Mouse (Mus musculus) lung, embryonic 16.5 days (tissue): ENCODE measurements around the gene Nucks1. TPM values are rescaled to one million over a fixed set of nuclear protein-coding genes. Genes with fewer than 3 reads are reported as not detected.

ENCODE experiments used
- ATAC-seq: fragments of 200-750 bp; cut with Nextera tagmentation; 2 replicates; pipeline ENCODE4 v1.8.0; 2017; ENCODE audit warnings: low read depth, mild to moderate bottlenecking, moderate library complexity
- H3K27ac ChIP-seq: fragments of 300-500 bp; sonication (generic); 2 replicates; pipeline ENCODE4 v1.5.1; 2014; ENCODE audit warnings: mild to moderate bottlenecking, control low read depth, low read length
- H3K27me3 ChIP-seq: fragments of 300-500 bp; sonication (generic); 2 replicates; pipeline ENCODE4 v1.6.1; 2014; ENCODE audit warnings: low read depth, low read length, mixed read lengths; ENCODE audit not compliant: control insufficient read depth, insufficient read depth
- H3K36me3 ChIP-seq: fragments of 300-500 bp; sonication (generic); 2 replicates; pipeline ENCODE4 v1.6.1; 2014; ENCODE audit warnings: low read length; ENCODE audit not compliant: control insufficient read depth, insufficient read depth
- H3K4me1 ChIP-seq: fragments of 300-500 bp; sonication (generic); replicated peaks from 2 replicates; pipeline ENCODE4 v1.6.1; 2014; ENCODE audit warnings: low read length, mixed read lengths; ENCODE audit not compliant: control insufficient read depth, insufficient read depth
- H3K4me2 ChIP-seq: fragments of 300-500 bp; sonication (generic); 2 replicates; pipeline ENCODE4 v1.6.1; 2014; ENCODE audit warnings: low read depth, low read length, control low read depth
- H3K4me3 ChIP-seq: fragments of 300-500 bp; sonication (generic); 2 replicates; pipeline ENCODE4 v1.5.1; 2014; ENCODE audit warnings: mild to moderate bottlenecking, low read length, control low read depth
- H3K9ac ChIP-seq: fragments of 300-500 bp; sonication (generic); 2 replicates; pipeline ENCODE4 v1.6.1; 2014; ENCODE audit warnings: low read length, control low read depth
- H3K9me3 ChIP-seq: fragments of 300-500 bp; sonication (generic); 2 replicates; pipeline ENCODE4 v1.6.1; 2016; ENCODE audit warnings: low read length; ENCODE audit not compliant: control insufficient read depth
- WGBS: fragments of 180-500 bp; shearing (Covaris S2); extraction: QIAGEN DNeasy Blood & Tissue Kit; methylation state at CpG from one replicate; pipeline ENCODE4 v1.1.7; 2014; 5-methylcytosine and 5-hydroxymethylcytosine counted together
- polyA plus RNA-seq: library from polyadenylated mRNA; unstranded; fragments of >200 nt; fragmentation: Nextera tagmentation; extraction: Ambion mirVana; gene quantifications from 2 replicates; pipeline ENCODE4 v1.2.1, GENCODE M21; 2015

The Nucks1 gene
- polyA plus RNA-seq, 1 experiment from 2014 or later, result 82.9 TPM

GRCm38 (mm10) chr1:131961004-131961403 is 50.7 kb downstream of the Nucks1 start:
- Histone ChIP-seq H3K27me3 (peaks cover 28% of the 10 kb centered on the region), H3K27ac (no peak overlapping the region), H3K4me3 (no peak overlapping the region), H3K4me1 (peaks cover 9% of the 10 kb centered on the region), H3K36me3 (no peaks in the 10 kb centered on the region), H3K9me3 (no peaks in the 10 kb centered on the region), H3K4me2 (no peak overlapping the region), H3K9ac (no peak overlapping the region)
- no peak for ATAC-seq
- WGBS, result 53% methylated on average over 2 of the region's 2 CpGs

DNA sequence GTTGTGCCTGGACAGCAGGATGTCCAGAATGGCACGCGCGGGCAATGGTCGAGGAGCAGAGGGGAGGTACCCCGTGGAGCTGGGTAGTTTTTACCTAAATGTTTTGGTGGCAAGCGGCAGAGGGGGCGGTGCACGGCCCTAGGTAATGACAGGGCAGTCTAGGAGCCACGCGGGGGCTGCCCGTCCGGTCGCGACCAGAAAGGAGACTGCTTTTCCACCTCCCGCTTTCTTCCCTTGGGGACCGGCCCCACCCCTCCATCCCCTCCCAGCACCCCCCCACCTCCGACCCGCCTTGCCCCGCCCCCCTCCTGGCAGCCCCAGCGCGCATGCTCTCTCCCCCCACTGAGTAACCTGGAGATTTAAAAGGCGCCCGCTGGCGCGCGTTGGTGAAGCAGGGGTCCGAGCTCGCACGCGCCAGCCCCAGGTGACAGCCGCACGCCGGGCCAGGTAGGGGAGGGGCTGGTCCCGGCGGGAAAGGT is 52.3 kb downstream of the Nucks1 start, which contains the start of gene Slc45a3:
Slc45a3 (plus strand) TSS at position 362 of the 479 bp plus-strand sequence.
- Histone ChIP-seq H3K4me2 (peak within 1 kb of the TSS; percentile 100), H3K9me3 (no peaks in the 10 kb centered on the region), H3K27me3 (peaks cover 28% of the 10 kb centered on the region), H3K4me3 (peak within 1 kb of the TSS; percentile 76), H3K4me1 (peaks cover 9% of the 10 kb centered on the region), H3K36me3 (no peaks in the 10 kb centered on the region), H3K27ac (no peak within 1 kb of the TSS), H3K9ac (peak within 1 kb of the TSS; percentile 71)
- WGBS, result under 1% methylated on average over 33 of the region's 35 CpGs
- ATAC-seq, result peak; percentile 78

- WGBS, result under 1% methylated on average over 53 of the region's 76 CpGs
Observed at GRCm38 (mm10) chr1:131963085-131963951, 53.0 kb downstream of the Nucks1 start.

GRCm38 (mm10) chr1:131964100-131964499 is 53.8 kb downstream of the Nucks1 start:
- Histone ChIP-seq H3K4me3 (peak overlapping the region; percentile 76; the same call in 1 of the 2 replicates), H3K4me1 (peaks cover 9% of the 10 kb centered on the region), H3K27ac (no peak overlapping the region), H3K9me3 (no peaks in the 10 kb centered on the region), H3K27me3 (peaks cover 28% of the 10 kb centered on the region), H3K4me2 (peak overlapping the region; percentile 100; the same call in 1 of the 2 replicates), H3K9ac (no peak overlapping the region), H3K36me3 (no peaks in the 10 kb centered on the region)
- ATAC-seq, result no peak
- WGBS, result 46% methylated on average over 5 of the region's 5 CpGs

More at GRCm38 (mm10) chr1:131963085-131963951, 53.0 kb downstream of the Nucks1 start:
- Histone ChIP-seq H3K27me3 (peaks cover 28% of the 10 kb centered on the region), H3K27ac (no peak overlapping the region), H3K36me3 (no peaks in the 10 kb centered on the region), H3K9ac (peak overlapping the region; percentile 71), H3K4me1 (peaks cover 9% of the 10 kb centered on the region), H3K4me2 (peak overlapping the region; percentile 100), H3K4me3 (peak overlapping the region; percentile 76), H3K9me3 (no peaks in the 10 kb centered on the region)
- peak; percentile 79 for ATAC-seq

DNA sequence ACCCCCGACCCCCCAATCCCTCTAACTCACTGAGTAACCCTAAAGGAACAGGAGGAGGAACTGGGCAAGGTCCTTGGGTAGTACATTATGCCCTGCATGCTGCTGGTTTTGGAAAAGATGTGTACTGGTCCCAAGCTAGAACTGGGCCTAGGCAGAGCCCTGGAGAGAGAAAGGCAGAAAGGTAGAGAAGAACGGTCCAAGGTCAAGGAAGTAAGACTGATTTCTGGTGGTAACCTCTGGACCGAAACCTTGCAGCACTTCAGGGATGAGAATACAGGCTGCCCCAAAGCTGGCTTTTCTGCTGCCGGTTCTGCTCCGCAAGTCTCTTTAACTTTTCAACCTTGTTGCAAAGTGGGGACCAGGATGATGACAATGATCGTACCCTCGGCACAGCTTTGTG is 54.2 kb downstream of the Nucks1 start:
- Histone ChIP-seq H3K27ac (no peak overlapping the region), H3K4me3 (no peak overlapping the region), H3K27me3 (peaks cover 26% of the 10 kb centered on the region), H3K36me3 (no peaks in the 10 kb centered on the region), H3K4me1 (peaks cover 9% of the 10 kb centered on the region), H3K9me3 (no peaks in the 10 kb centered on the region), H3K4me2 (no peak overlapping the region), H3K9ac (no peak overlapping the region)
- ATAC-seq, result no peak
- WGBS, result 83% methylated on average over 7 of the region's 7 CpGs

DNA sequence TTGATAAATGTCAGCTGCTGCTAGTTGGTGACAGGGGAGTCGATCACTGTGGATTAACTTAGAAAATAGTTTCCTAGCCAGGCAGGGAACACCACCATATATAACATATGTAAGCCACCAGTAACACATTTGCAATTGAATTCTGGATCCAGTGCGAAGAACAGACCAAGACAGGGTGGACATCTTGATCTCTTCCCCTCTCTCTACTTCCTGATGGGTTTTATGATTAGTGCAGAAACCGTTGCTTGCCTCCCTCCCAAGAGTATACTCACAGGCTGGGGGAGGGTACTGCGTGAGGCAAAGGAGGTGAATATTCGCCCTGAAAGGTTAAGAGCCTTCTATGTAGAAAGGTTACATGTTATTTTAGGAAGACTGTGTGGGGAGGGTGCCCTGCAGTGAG is 55.5 kb downstream of the Nucks1 start:
- Histone ChIP-seq H3K4me3 (no peak overlapping the region), H3K4me2 (no peak overlapping the region), H3K27me3 (peaks cover 24% of the 10 kb centered on the region), H3K9ac (no peak overlapping the region), H3K4me1 (peaks cover 15% of the 10 kb centered on the region), H3K27ac (no peak overlapping the region), H3K9me3 (no peaks in the 10 kb centered on the region), H3K36me3 (no peaks in the 10 kb centered on the region)
- ATAC-seq, result no peak
- 44% methylated on average over 5 of the region's 5 CpGs for WGBS

- H3K36me3 ChIP-seq, result no peaks in the 10 kb centered on the region
- no peak overlapping the region for H3K4me2 ChIP-seq
- H3K27me3 ChIP-seq, result peaks cover 20% of the 10 kb centered on the region
- WGBS, result 38% methylated on average over 7 of the region's 7 CpGs
- ATAC-seq, result no peak
- H3K27ac ChIP-seq, result no peak overlapping the region
- no peak overlapping the region for H3K9ac ChIP-seq
- no peaks in the 10 kb centered on the region for H3K9me3 ChIP-seq
- H3K4me1 ChIP-seq, result peaks cover 28% of the 10 kb centered on the region
- H3K4me3 ChIP-seq, result no peak overlapping the region
Observed at GRCm38 (mm10) chr1:131967336-131967735, 57.0 kb downstream of the Nucks1 start.

GRCm38 (mm10) chr1:131968556-131968955 is 58.2 kb downstream of the Nucks1 start:
- Histone ChIP-seq H3K4me2 (no peak overlapping the region), H3K27me3 (peaks cover 14% of the 10 kb centered on the region), H3K4me1 (peaks cover 28% of the 10 kb centered on the region), H3K9me3 (no peaks in the 10 kb centered on the region), H3K9ac (no peak overlapping the region), H3K36me3 (no peaks in the 10 kb centered on the region), H3K27ac (no peak overlapping the region), H3K4me3 (no peak overlapping the region)
- 53% methylated on average over 3 of the region's 3 CpGs for WGBS
- ATAC-seq, result no peak

GRCm38 (mm10) chr1:131968983-131969382 is 58.6 kb downstream of the Nucks1 start:
- Histone ChIP-seq H3K36me3 (no peaks in the 10 kb centered on the region), H3K27me3 (peaks cover 10% of the 10 kb centered on the region; the same call in 1 of the 2 replicates), H3K9me3 (no peaks in the 10 kb centered on the region), H3K4me1 (peaks cover 23% of the 10 kb centered on the region), H3K4me3 (no peak overlapping the region), H3K9ac (no peak overlapping the region), H3K27ac (no peak overlapping the region), H3K4me2 (no peak overlapping the region)
- no peak for ATAC-seq
- 68% methylated on average over 6 of the region's 6 CpGs for WGBS
